22 mouse cellular contexts compared by ENCODE assay signal in the genomic region with DNA sequence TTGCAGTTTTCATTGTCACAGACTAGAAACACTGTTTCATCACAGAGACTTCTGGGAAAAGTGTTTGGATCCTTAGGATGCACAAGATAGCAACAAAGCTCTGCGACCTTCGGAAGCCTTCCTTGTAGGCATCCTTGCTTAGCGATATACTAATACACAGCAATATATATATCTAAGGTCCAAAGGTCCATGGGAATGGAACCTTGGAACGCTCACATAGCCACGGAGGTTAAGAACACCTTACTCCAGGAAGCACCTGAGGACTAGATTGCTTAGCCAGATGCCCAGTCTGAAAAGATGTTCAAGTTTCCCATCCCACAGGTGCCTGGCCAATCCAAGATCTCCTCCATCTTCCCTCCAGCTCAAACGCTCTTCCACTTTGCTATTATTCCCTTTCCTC. TPM values are rescaled to one million over a fixed set of nuclear protein-coding genes. Genes with fewer than 3 reads are reported as not detected.
"Had no signal": no experiment of that assay in that cellular context is flagged by ENCODE, and none has a peak within 500 bp of the region (broad histone marks: within the 10 kb centered on the region; RNA-seq: fewer than 3 reads in every experiment).

No protein-coding gene starts in this region.

- H3K4me3 ChIP-seq: limb, embryonic 12.5 days; limb, embryonic 15.5 days; midbrain, embryonic 12.5 days; midbrain, embryonic 15.5 days; neural tube, embryonic 12.5 days; neural tube, embryonic 15.5 days had no signal

- H3K4me2 ChIP-seq: limb, embryonic 12.5 days; limb, embryonic 15.5 days; liver, embryonic 11.5 days; lung, embryonic 14.5 days; midbrain, embryonic 12.5 days; midbrain, embryonic 15.5 days; neural tube, embryonic 12.5 days; neural tube, embryonic 15.5 days had no signal

- ATAC-seq: liver, postnatal 0 days; lung, postnatal 0 days; midbrain, embryonic 15.5 days had no signal

- H3K27ac ChIP-seq: limb, embryonic 12.5 days; limb, embryonic 15.5 days; liver, embryonic 14.5 days; macrophage; midbrain, embryonic 12.5 days; midbrain, embryonic 15.5 days; neural tube, embryonic 12.5 days; neural tube, embryonic 15.5 days; stomach, postnatal 0 days had no signal

- H3K9ac ChIP-seq: limb, embryonic 12.5 days; limb, embryonic 15.5 days; liver, embryonic 14.5 days; liver, postnatal 0 days; lung, embryonic 14.5 days; midbrain, embryonic 12.5 days; midbrain, embryonic 15.5 days; neural tube, embryonic 12.5 days; neural tube, embryonic 15.5 days had no signal

- H3K4me1 ChIP-seq: limb, embryonic 12.5 days; midbrain, embryonic 12.5 days; midbrain, embryonic 15.5 days; neural tube, embryonic 12.5 days; neural tube, embryonic 15.5 days had no signal

- H3K9me3 ChIP-seq: limb, embryonic 12.5 days; limb, embryonic 15.5 days; midbrain, embryonic 12.5 days; midbrain, embryonic 15.5 days; neural tube, embryonic 12.5 days; neural tube, embryonic 15.5 days had no signal

- H3K36me3 ChIP-seq: limb, embryonic 12.5 days; limb, embryonic 15.5 days; midbrain, embryonic 12.5 days; midbrain, embryonic 15.5 days; neural tube, embryonic 12.5 days; neural tube, embryonic 15.5 days had no signal

- H3K27me3 ChIP-seq: limb, embryonic 12.5 days; limb, embryonic 15.5 days; midbrain, embryonic 12.5 days; midbrain, embryonic 15.5 days; neural tube, embryonic 12.5 days; neural tube, embryonic 15.5 days had no signal

- DNase-seq: kidney, postnatal 10 days; kidney, postnatal 36 days; left cerebral cortex, postnatal 4 days; liver, postnatal 0 days; lung, embryonic 14.5 days; right cerebral cortex, adult 18-20 months; right cerebral cortex, postnatal 14 days; right cerebral cortex, postnatal 4 days; thymus, adult 2 months; thymus, postnatal 14 days; thymus, postnatal 4 days had no signal

RNA-seq across cellular contexts. Expression of a gene that starts 26.4 kb away (rescaled TPM):
- polyA plus RNA-seq: macrophage had no signal
